Mouse (Mus musculus): Measurements from ENCODE around the gene Ephx4. TPM values are rescaled to one million over a fixed set of nuclear protein-coding genes. Genes with fewer than 3 reads are reported as not detected.

Ephx4 gene
- total and polyA plus RNA-seq, 2 experiments from 2014 or later: 3.4 to 3.8 TPM

- Histone ChIP-seq H3K9me3 (ENCODE audit: low read length) (no peaks in the 10 kb centered on the region), H3K4me2 (ENCODE audit: low read depth, low read length, poor library complexity, severe bottlenecking) (no peak overlapping the region), H3K4me3 (ENCODE audit: low read depth, low read length) (no peak overlapping the region), H3K27me3 (ENCODE audit: insufficient read depth, low read length) (no peaks in the 10 kb centered on the region), H3K4me1 (ENCODE audit: insufficient read depth, low read length) (no peaks in the 10 kb centered on the region), H3K9ac (replicated peaks; ENCODE audit: low read length, poor library complexity, severe bottlenecking) (no peak overlapping the region), H3K36me3 (ENCODE audit: insufficient read depth, low read length) (no peaks in the 10 kb centered on the region), H3K27ac (ENCODE audit: low read depth, low read length) (no peak overlapping the region)
- no peak for ATAC-seq (ENCODE audit: low FRiP score)
- no peak for TF ChIP-seq CTCF (IDR thresholded peaks at IDR 0.05)
- no peak for DNase-seq (ENCODE audit: low spot score)
- 78% methylated on average over 2 of the region's 2 CpGs for WGBS
These were observed 8.1 kb upstream of the Ephx4 start for GRCm38 (mm10) chr5:107394437-107394836.

- under 1% methylated on average over 65 of the region's 80 CpGs for WGBS
These were observed 743 bp downstream of the Ephx4 start for GRCm38 (mm10) chr5:107403011-107403946.

GRCm38 (mm10) chr5:107403947-107404684 is 1.6 kb downstream of the Ephx4 start:
- no peak for TF ChIP-seq CTCF (IDR thresholded peaks at IDR 0.05)
- DNase-seq (ENCODE audit: low spot score) (no peak), ATAC-seq (ENCODE audit: low FRiP score) (no peak; the same call in 1 of the 2 replicates)
- H3K4me3 ChIP-seq (ENCODE audit: low read depth, low read length): peak overlapping the region; percentile 68
- 17% methylated on average over 12 of the region's 12 CpGs for WGBS
- peak overlapping the region; percentile 99 for H3K4me2 ChIP-seq (ENCODE audit: low read depth, low read length, poor library complexity, severe bottlenecking)
- H3K36me3 ChIP-seq (ENCODE audit: insufficient read depth, low read length): no peaks in the 10 kb centered on the region
- no peaks in the 10 kb centered on the region for H3K9me3 ChIP-seq (ENCODE audit: low read length)
- H3K4me1 ChIP-seq (ENCODE audit: insufficient read depth, low read length): no peaks in the 10 kb centered on the region
- peak overlapping the region; percentile 64 for H3K9ac ChIP-seq (replicated peaks; ENCODE audit: low read length, poor library complexity, severe bottlenecking)
- H3K27ac ChIP-seq (ENCODE audit: low read depth, low read length): no peak overlapping the region
- H3K27me3 ChIP-seq (ENCODE audit: insufficient read depth, low read length): peaks cover 12% of the 10 kb centered on the region; the same call in 1 of the 2 replicates

More at GRCm38 (mm10) chr5:107403011-107403946, 743 bp downstream of the Ephx4 start:
- H3K4me2 ChIP-seq (ENCODE audit: low read depth, low read length, poor library complexity, severe bottlenecking): peak overlapping the region; percentile 99
- H3K4me3 ChIP-seq (ENCODE audit: low read depth, low read length): peak overlapping the region; percentile 68
- DNase-seq (ENCODE audit: low spot score) (no peak), ATAC-seq (ENCODE audit: low FRiP score) (peak; percentile 71)
- peak overlapping the region; percentile 64 for H3K9ac ChIP-seq (replicated peaks; ENCODE audit: low read length, poor library complexity, severe bottlenecking)
- H3K36me3 ChIP-seq (ENCODE audit: insufficient read depth, low read length): no peaks in the 10 kb centered on the region
- H3K4me1 ChIP-seq (ENCODE audit: insufficient read depth, low read length): no peaks in the 10 kb centered on the region
- no peak overlapping the region for H3K27ac ChIP-seq (ENCODE audit: low read depth, low read length)
- no peak for TF ChIP-seq CTCF (IDR thresholded peaks at IDR 0.05)
- no peaks in the 10 kb centered on the region for H3K9me3 ChIP-seq (ENCODE audit: low read length)
- peaks cover 12% of the 10 kb centered on the region; the same call in 1 of the 2 replicates for H3K27me3 ChIP-seq (ENCODE audit: insufficient read depth, low read length)

GRCm38 (mm10) chr5:107405361-107405760 is 2.8 kb downstream of the Ephx4 start:
- ATAC-seq (ENCODE audit: low FRiP score): no peak
- 84% methylated on average over 4 of the region's 4 CpGs for WGBS
- TF ChIP-seq CTCF (IDR thresholded peaks at IDR 0.05): no peak
- Histone ChIP-seq H3K9me3 (ENCODE audit: low read length) (no peaks in the 10 kb centered on the region), H3K36me3 (ENCODE audit: insufficient read depth, low read length) (no peaks in the 10 kb centered on the region), H3K9ac (replicated peaks; ENCODE audit: low read length, poor library complexity, severe bottlenecking) (no peak overlapping the region), H3K4me2 (ENCODE audit: low read depth, low read length, poor library complexity, severe bottlenecking) (no peak overlapping the region), H3K4me1 (ENCODE audit: insufficient read depth, low read length) (no peaks in the 10 kb centered on the region), H3K27ac (ENCODE audit: low read depth, low read length) (no peak overlapping the region), H3K4me3 (ENCODE audit: low read depth, low read length) (no peak overlapping the region), H3K27me3 (ENCODE audit: insufficient read depth, low read length) (peaks cover 12% of the 10 kb centered on the region; the same call in 1 of the 2 replicates)
- DNase-seq (ENCODE audit: low spot score): no peak

- 81% methylated on average over 1 of the region's 1 CpGs for WGBS
- Histone ChIP-seq H3K27me3 (ENCODE audit: insufficient read depth, low read length) (peaks cover under 1% of the 10 kb centered on the region; the same call in 1 of the 2 replicates), H3K36me3 (ENCODE audit: insufficient read depth, low read length) (no peaks in the 10 kb centered on the region), H3K4me1 (ENCODE audit: insufficient read depth, low read length) (no peaks in the 10 kb centered on the region), H3K9ac (replicated peaks; ENCODE audit: low read length, poor library complexity, severe bottlenecking) (no peak overlapping the region), H3K27ac (ENCODE audit: low read depth, low read length) (no peak overlapping the region), H3K9me3 (ENCODE audit: low read length) (no peaks in the 10 kb centered on the region), H3K4me3 (ENCODE audit: low read depth, low read length) (no peak overlapping the region), H3K4me2 (ENCODE audit: low read depth, low read length, poor library complexity, severe bottlenecking) (no peak overlapping the region)
- DNase-seq (ENCODE audit: low spot score) (no peak), ATAC-seq (ENCODE audit: low FRiP score) (no peak)
- TF ChIP-seq CTCF (IDR thresholded peaks at IDR 0.05): no peak
These were observed 7.8 kb downstream of the Ephx4 start for GRCm38 (mm10) chr5:107410305-107410704.

Data from midbrain, postnatal 0 days (tissue).